Mouse (Mus musculus) ovary, postnatal 10 days (tissue): Measurements from ENCODE around the gene Gaa.
A peak's percentile ranks its signal among the peaks of the same experiment; 100 is the strongest.
"Not testable (repeated sequence)": the region's sequence is repeated elsewhere in the genome, so short reads cannot be mapped to it uniquely, and the experiment has no call there.

Experiments
- DNase-seq: peaks from one replicate; pipeline ENCODE4 v3.0.0; 2022; ENCODE audit warnings: low spot score

Gaa gene

GRCm38 (mm10) chr11:119267768-119268556 lies at the start of gene Gaa:
Gene Gaa, plus strand, starts transcription at chr11:119267887.
- peak; percentile 90 for DNase-seq

GRCm38 (mm10) chr11:119219816-119220465 lies 47.7 kb upstream of the Gaa start:
- DNase-seq, result no peak

- DNase-seq, result no peak
These were observed 45.7 kb upstream of the Gaa start for GRCm38 (mm10) chr11:119221812-119222510.

GRCm38 (mm10) chr11:119223124-119223890 lies 44.4 kb upstream of the Gaa start:
- no peak for DNase-seq

GRCm38 (mm10) chr11:119224926-119225325 lies 42.8 kb upstream of the Gaa start:
- DNase-seq, result no peak

- DNase-seq, result no peak
These were observed 42.1 kb upstream of the Gaa start for GRCm38 (mm10) chr11:119225634-119226033.

GRCm38 (mm10) chr11:119227591-119227990 lies 40.1 kb upstream of the Gaa start:
- no peak for DNase-seq

GRCm38 (mm10) chr11:119228091-119228781 lies 39.5 kb upstream of the Gaa start, which contains the start of the genes Tbc1d16 and Ccdc40:
Gene Tbc1d16, minus strand, starts transcription at chr11:119228499.
Gene Ccdc40, plus strand, starts transcription at chr11:119228572.
- peak; percentile 56 for DNase-seq

GRCm38 (mm10) chr11:119228846-119229626 lies 38.7 kb upstream of the Gaa start:
- no peak for DNase-seq

- no peak for DNase-seq
These were observed 32.9 kb upstream of the Gaa start for GRCm38 (mm10) chr11:119234770-119235169.

GRCm38 (mm10) chr11:119235596-119235995 lies 32.1 kb upstream of the Gaa start:
- no peak for DNase-seq

GRCm38 (mm10) chr11:119236354-119236753 lies 31.3 kb upstream of the Gaa start:
- no peak for DNase-seq

- no peak for DNase-seq
These were observed 30.7 kb upstream of the Gaa start for GRCm38 (mm10) chr11:119237007-119237406.

GRCm38 (mm10) chr11:119237568-119238304 lies 30.0 kb upstream of the Gaa start:
- DNase-seq, result no peak

- no peak for DNase-seq
These were observed 29.4 kb upstream of the Gaa start for GRCm38 (mm10) chr11:119238305-119238721.

- no peak for DNase-seq
These were observed 28.2 kb upstream of the Gaa start for GRCm38 (mm10) chr11:119239480-119239879.

GRCm38 (mm10) chr11:119245543-119245942 lies 22.1 kb upstream of the Gaa start:
- DNase-seq, result not testable (repeated sequence)

- no peak for DNase-seq
These were observed 18.7 kb upstream of the Gaa start for GRCm38 (mm10) chr11:119249011-119249410.

GRCm38 (mm10) chr11:119250998-119251397 lies 16.7 kb upstream of the Gaa start:
- DNase-seq, result no peak
